Mouse (Mus musculus) layer of hippocampus, postnatal 14 days (tissue): ENCODE results near the gene Nr1h4. TPM values are rescaled to one million over a fixed set of nuclear protein-coding genes. Genes with fewer than 3 reads are reported as not detected.

Experiments used
- DNase-seq, 2 experiments: peaks; one replicate each; pipeline ENCODE4 v3.0.0; 2021 to 2022; ENCODE audit warnings: low spot score in 2 of 2, mixed read lengths in 1 of 2
- total RNA-seq, 2 experiments: library from RNA; stranded (reverse); gene quantifications; 2 replicates each; pipeline ENCODE4 v1.2.3; 2021

Gene Nr1h4
- total RNA-seq, 2 experiments from 2014 or later = 0.32 TPM; not detected in 1

GRCm38 (mm10) chr10:89483113-89483512 lies 50.3 kb downstream of the Nr1h4 start:
- DNase-seq = no peak

GRCm38 (mm10) chr10:89482142-89482681 lies 51.2 kb downstream of the Nr1h4 start:
- DNase-seq = no peak

GRCm38 (mm10) chr10:89481638-89482037 lies 51.7 kb downstream of the Nr1h4 start:
- DNase-seq = no peak

- no peak for DNase-seq
Observed at GRCm38 (mm10) chr10:89478766-89479165, 54.6 kb downstream of the Nr1h4 start.

- no peak for DNase-seq
Observed at GRCm38 (mm10) chr10:89470596-89471353, 62.6 kb downstream of the Nr1h4 start.

- no peak for DNase-seq
Observed at GRCm38 (mm10) chr10:89464760-89465405, 68.5 kb downstream of the Nr1h4 start.

- no peak for DNase-seq
Observed at GRCm38 (mm10) chr10:89462890-89463289, 70.5 kb downstream of the Nr1h4 start.

GRCm38 (mm10) chr10:89461856-89462507 lies 71.4 kb downstream of the Nr1h4 start:
- DNase-seq = peak; percentile 83 to 92

- no peak for DNase-seq
Observed at GRCm38 (mm10) chr10:89460972-89461371, 72.4 kb downstream of the Nr1h4 start.

- no peak for DNase-seq
Observed at GRCm38 (mm10) chr10:89458770-89459169, 74.6 kb downstream of the Nr1h4 start.

GRCm38 (mm10) chr10:89453794-89454193 lies 79.6 kb downstream of the Nr1h4 start:
- no peak for DNase-seq

- no peak for DNase-seq
Observed at GRCm38 (mm10) chr10:89453068-89453641, 80.2 kb downstream of the Nr1h4 start.

- peak; percentile 11 to 47 for DNase-seq
Observed at GRCm38 (mm10) chr10:89450411-89450810, 83.0 kb downstream of the Nr1h4 start.

GRCm38 (mm10) chr10:89444381-89444780 lies 89.0 kb downstream of the Nr1h4 start:
- DNase-seq = no peak

GRCm38 (mm10) chr10:89443623-89444151 lies 89.7 kb downstream of the Nr1h4 start, which contains the start of gene Gas2l3:
TSS of gene Gas2l3 (minus strand) at chr10:89443967.
- peak; percentile 82 to 84 for DNase-seq

GRCm38 (mm10) chr10:89443115-89443622 lies 90.2 kb downstream of the Nr1h4 start:
- no peak for DNase-seq

- no peak for DNase-seq
Observed at GRCm38 (mm10) chr10:89442640-89443039, 90.7 kb downstream of the Nr1h4 start.

- DNase-seq = no peak
Observed at GRCm38 (mm10) chr10:89441961-89442360, 91.4 kb downstream of the Nr1h4 start.

- DNase-seq = no peak
Observed at GRCm38 (mm10) chr10:89439380-89439779, 94.0 kb downstream of the Nr1h4 start.

- no peak for DNase-seq
Observed at GRCm38 (mm10) chr10:89437996-89438395, 95.4 kb downstream of the Nr1h4 start.

GRCm38 (mm10) chr10:89437472-89437871 lies 95.9 kb downstream of the Nr1h4 start:
- DNase-seq = no peak
